Mouse (Mus musculus): Measurements from ENCODE around the gene Madcam1. TPM values are rescaled to one million over a fixed set of nuclear protein-coding genes. Genes with fewer than 3 reads are reported as not detected.
A peak's percentile ranks its signal among the peaks of the same experiment; 100 is the strongest.

Madcam1 gene
- 29.7 and 30.0 TPM in 2 replicates for polyA plus RNA-seq (2014; fragmentation: Nextera tagmentation; extraction: Ambion mirVana)

GRCm38 (mm10) chr10:79664131-79664665 lies at the start of gene Madcam1:
TSS of gene Madcam1 (plus strand) at chr10:79664559.
- H3K36me3 ChIP-seq (ENCODE audit: control insufficient read depth, insufficient read depth, low read length) = no peaks in the 10 kb centered on the region
- H3K9me3 ChIP-seq (ENCODE audit: control insufficient read depth, low read depth, low read length) = no peaks in the 10 kb centered on the region
- H3K4me1 ChIP-seq (ENCODE audit: control insufficient read depth, insufficient read depth, low read length) = no peaks in the 10 kb centered on the region
- peak within 1 kb of the TSS; percentile 1; the same call in 1 of the 2 replicates for H3K4me3 ChIP-seq (ENCODE audit: low read depth, low read length)
- no peak within 1 kb of the TSS for H3K27ac ChIP-seq (ENCODE audit: low read length)
- H3K4me2 ChIP-seq (replicated peaks; ENCODE audit: low read depth, low read length) = no peak within 1 kb of the TSS
- peak; percentile 28; the same call in 1 of the 2 replicates for ATAC-seq (ENCODE audit: insufficient number of reproducible peaks, insufficient read depth, low FRiP score, low read depth)
- H3K27me3 ChIP-seq (ENCODE audit: control insufficient read depth, insufficient read depth, low read length) = no peaks in the 10 kb centered on the region
- H3K9ac ChIP-seq (replicated peaks; ENCODE audit: low read depth, low read length) = no peak within 1 kb of the TSS
- WGBS = 12% methylated on average over 13 of the region's 13 CpGs

DNA sequence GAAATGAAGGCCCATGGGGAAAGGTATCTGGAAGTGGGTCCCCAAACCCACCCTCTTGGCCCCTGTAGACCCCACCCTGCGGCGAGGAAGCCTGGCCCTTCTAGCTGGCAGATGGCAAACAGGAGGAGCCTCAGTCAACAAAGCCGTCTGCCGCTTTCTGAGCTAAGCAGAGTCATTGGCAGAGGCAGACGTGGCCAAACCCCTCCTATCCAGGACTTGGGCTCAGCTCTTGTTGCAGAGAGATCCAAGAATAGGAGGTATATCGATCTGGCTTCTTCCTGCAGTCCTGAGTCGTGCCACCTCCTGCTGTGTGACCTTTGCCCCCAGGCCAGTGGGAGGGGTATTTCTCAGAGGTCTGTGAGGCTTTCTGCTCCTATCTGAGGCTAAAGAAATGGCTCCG lies 48.5 kb upstream of the Madcam1 start:
- Histone ChIP-seq H3K9ac (replicated peaks; ENCODE audit: low read depth, low read length) (no peak overlapping the region), H3K4me3 (ENCODE audit: low read depth, low read length) (no peak overlapping the region), H3K27me3 (ENCODE audit: control insufficient read depth, insufficient read depth, low read length) (peaks cover 19% of the 10 kb centered on the region), H3K27ac (ENCODE audit: low read length) (no peak overlapping the region), H3K36me3 (ENCODE audit: control insufficient read depth, insufficient read depth, low read length) (no peaks in the 10 kb centered on the region), H3K4me2 (replicated peaks; ENCODE audit: low read depth, low read length) (no peak overlapping the region), H3K9me3 (ENCODE audit: control insufficient read depth, low read depth, low read length) (no peaks in the 10 kb centered on the region), H3K4me1 (ENCODE audit: control insufficient read depth, insufficient read depth, low read length) (peaks cover 12% of the 10 kb centered on the region)
- no peak for ATAC-seq (ENCODE audit: insufficient number of reproducible peaks, insufficient read depth, low FRiP score, low read depth)
- 11% methylated on average over 8 of the region's 8 CpGs for WGBS

- no peak for ATAC-seq (ENCODE audit: insufficient number of reproducible peaks, insufficient read depth, low FRiP score, low read depth)
- 91% methylated on average over 5 of the region's 5 CpGs for WGBS
- Histone ChIP-seq H3K36me3 (ENCODE audit: control insufficient read depth, insufficient read depth, low read length) (no peaks in the 10 kb centered on the region), H3K9me3 (ENCODE audit: control insufficient read depth, low read depth, low read length) (no peaks in the 10 kb centered on the region), H3K27ac (ENCODE audit: low read length) (no peak overlapping the region), H3K4me3 (ENCODE audit: low read depth, low read length) (no peak overlapping the region), H3K4me2 (replicated peaks; ENCODE audit: low read depth, low read length) (no peak overlapping the region), H3K27me3 (ENCODE audit: control insufficient read depth, insufficient read depth, low read length) (peaks cover 19% of the 10 kb centered on the region), H3K9ac (replicated peaks; ENCODE audit: low read depth, low read length) (no peak overlapping the region), H3K4me1 (ENCODE audit: control insufficient read depth, insufficient read depth, low read length) (peaks cover 12% of the 10 kb centered on the region)
These were observed 48.0 kb upstream of the Madcam1 start for GRCm38 (mm10) chr10:79616376-79616775.

GRCm38 (mm10) chr10:79623950-79624349 lies 40.4 kb upstream of the Madcam1 start:
- WGBS = 69% methylated on average over 12 of the region's 12 CpGs
- Histone ChIP-seq H3K27ac (ENCODE audit: low read length) (no peak overlapping the region), H3K4me3 (ENCODE audit: low read depth, low read length) (no peak overlapping the region), H3K9me3 (ENCODE audit: control insufficient read depth, low read depth, low read length) (no peaks in the 10 kb centered on the region), H3K36me3 (ENCODE audit: control insufficient read depth, insufficient read depth, low read length) (no peaks in the 10 kb centered on the region), H3K4me2 (replicated peaks; ENCODE audit: low read depth, low read length) (no peak overlapping the region), H3K9ac (replicated peaks; ENCODE audit: low read depth, low read length) (no peak overlapping the region), H3K4me1 (ENCODE audit: control insufficient read depth, insufficient read depth, low read length) (no peaks in the 10 kb centered on the region), H3K27me3 (ENCODE audit: control insufficient read depth, insufficient read depth, low read length) (no peaks in the 10 kb centered on the region)
- no peak for ATAC-seq (ENCODE audit: insufficient number of reproducible peaks, insufficient read depth, low FRiP score, low read depth)

DNA sequence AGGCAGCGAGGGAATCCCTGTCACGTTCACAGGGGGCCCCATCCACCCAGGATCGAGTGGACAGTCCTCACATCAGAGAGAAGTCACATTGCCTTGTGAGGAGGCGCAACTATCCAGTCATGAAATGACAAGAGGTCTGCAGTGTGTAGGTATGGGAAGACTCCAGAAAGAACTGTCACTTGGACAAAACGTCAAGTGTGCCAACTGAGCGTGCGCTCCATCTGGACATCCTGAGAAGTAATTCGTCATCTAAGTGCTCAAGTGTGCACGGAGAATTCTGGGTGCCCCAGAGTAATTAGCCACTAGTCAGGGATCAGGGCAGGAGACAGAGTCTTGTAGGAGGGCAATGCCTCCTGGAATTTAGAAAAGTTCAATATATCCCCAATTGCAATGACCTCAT lies 39.0 kb upstream of the Madcam1 start:
- Histone ChIP-seq H3K4me1 (ENCODE audit: control insufficient read depth, insufficient read depth, low read length) (no peaks in the 10 kb centered on the region), H3K4me2 (replicated peaks; ENCODE audit: low read depth, low read length) (no peak overlapping the region), H3K36me3 (ENCODE audit: control insufficient read depth, insufficient read depth, low read length) (no peaks in the 10 kb centered on the region), H3K4me3 (ENCODE audit: low read depth, low read length) (no peak overlapping the region), H3K27ac (ENCODE audit: low read length) (no peak overlapping the region), H3K27me3 (ENCODE audit: control insufficient read depth, insufficient read depth, low read length) (no peaks in the 10 kb centered on the region), H3K9ac (replicated peaks; ENCODE audit: low read depth, low read length) (no peak overlapping the region), H3K9me3 (ENCODE audit: control insufficient read depth, low read depth, low read length) (0 out of 2 replicates have a peak, but pooled peaks cover 1% of the 10 kb centered on the region)
- WGBS = 68% methylated on average over 9 of the region's 9 CpGs
- ATAC-seq (ENCODE audit: insufficient number of reproducible peaks, insufficient read depth, low FRiP score, low read depth) = no peak

- ATAC-seq (ENCODE audit: insufficient number of reproducible peaks, insufficient read depth, low FRiP score, low read depth) = no peak
- H3K9me3 ChIP-seq (ENCODE audit: control insufficient read depth, low read depth, low read length) = 0 out of 2 replicates have a peak, but pooled peaks cover 2% of the 10 kb centered on the region
- no peaks in the 10 kb centered on the region for H3K4me1 ChIP-seq (ENCODE audit: control insufficient read depth, insufficient read depth, low read length)
- no peak overlapping the region for H3K9ac ChIP-seq (replicated peaks; ENCODE audit: low read depth, low read length)
- H3K4me3 ChIP-seq (ENCODE audit: low read depth, low read length) = no peak overlapping the region
- 86% methylated on average over 10 of the region's 10 CpGs for WGBS
- no peaks in the 10 kb centered on the region for H3K27me3 ChIP-seq (ENCODE audit: control insufficient read depth, insufficient read depth, low read length)
- H3K4me2 ChIP-seq (replicated peaks; ENCODE audit: low read depth, low read length) = no peak overlapping the region
- H3K27ac ChIP-seq (ENCODE audit: low read length) = no peak overlapping the region
- H3K36me3 ChIP-seq (ENCODE audit: control insufficient read depth, insufficient read depth, low read length) = no peaks in the 10 kb centered on the region
These were observed 38.2 kb upstream of the Madcam1 start for GRCm38 (mm10) chr10:79626156-79626555.

DNA sequence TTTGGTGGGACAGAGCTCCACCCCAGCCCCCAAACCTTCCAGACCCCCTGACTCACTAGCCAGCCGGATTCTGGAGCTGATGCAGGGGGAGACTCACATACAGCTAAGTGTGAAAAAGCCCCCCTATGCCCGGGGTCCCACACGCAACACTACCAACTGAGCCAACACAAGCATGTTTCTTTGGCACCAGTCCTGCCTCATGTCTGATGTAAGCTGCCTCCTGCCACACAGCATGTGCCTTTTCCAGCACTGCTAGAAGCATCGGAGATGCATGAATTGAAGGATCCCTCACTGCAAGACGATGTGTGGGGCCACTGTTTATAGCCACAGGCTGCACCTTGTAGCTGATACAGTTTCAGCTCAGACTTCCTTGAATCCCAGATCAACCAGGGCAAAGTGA lies 36.0 kb upstream of the Madcam1 start:
- Histone ChIP-seq H3K9ac (replicated peaks; ENCODE audit: low read depth, low read length) (no peak overlapping the region), H3K27ac (ENCODE audit: low read length) (no peak overlapping the region), H3K4me1 (ENCODE audit: control insufficient read depth, insufficient read depth, low read length) (no peaks in the 10 kb centered on the region), H3K27me3 (ENCODE audit: control insufficient read depth, insufficient read depth, low read length) (no peaks in the 10 kb centered on the region), H3K36me3 (ENCODE audit: control insufficient read depth, insufficient read depth, low read length) (no peaks in the 10 kb centered on the region), H3K4me2 (replicated peaks; ENCODE audit: low read depth, low read length) (no peak overlapping the region), H3K9me3 (ENCODE audit: control insufficient read depth, low read depth, low read length) (0 out of 2 replicates have a peak, but pooled peaks cover 2% of the 10 kb centered on the region), H3K4me3 (ENCODE audit: low read depth, low read length) (no peak overlapping the region)
- WGBS = 85% methylated on average over 5 of the region's 5 CpGs
- no peak for ATAC-seq (ENCODE audit: insufficient number of reproducible peaks, insufficient read depth, low FRiP score, low read depth)

DNA sequence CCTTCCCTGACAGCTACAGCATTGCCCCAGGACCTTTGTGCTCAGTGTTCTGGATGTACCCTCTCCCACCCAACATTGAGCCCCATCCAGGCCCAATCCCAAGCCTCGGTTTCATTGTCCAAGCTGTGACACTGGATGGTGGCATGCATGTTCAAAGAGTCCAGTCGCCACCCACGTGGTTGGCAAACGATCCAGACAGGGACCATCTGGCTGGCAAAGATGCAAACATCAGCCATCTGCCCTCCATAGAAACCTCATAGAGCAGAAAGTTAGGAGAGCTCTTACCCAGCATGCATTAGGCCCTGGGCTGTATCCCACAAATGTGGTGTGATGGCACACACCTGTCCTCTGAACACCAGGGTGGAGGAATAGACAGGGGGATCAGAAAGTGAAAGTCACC lies 32.9 kb upstream of the Madcam1 start:
- Histone ChIP-seq H3K9ac (replicated peaks; ENCODE audit: low read depth, low read length) (no peak overlapping the region), H3K36me3 (ENCODE audit: control insufficient read depth, insufficient read depth, low read length) (no peaks in the 10 kb centered on the region), H3K4me1 (ENCODE audit: control insufficient read depth, insufficient read depth, low read length) (no peaks in the 10 kb centered on the region), H3K4me3 (ENCODE audit: low read depth, low read length) (no peak overlapping the region), H3K27ac (ENCODE audit: low read length) (no peak overlapping the region), H3K9me3 (ENCODE audit: control insufficient read depth, low read depth, low read length) (0 out of 2 replicates have a peak, but pooled peaks cover 2% of the 10 kb centered on the region), H3K4me2 (replicated peaks; ENCODE audit: low read depth, low read length) (no peak overlapping the region), H3K27me3 (ENCODE audit: control insufficient read depth, insufficient read depth, low read length) (no peaks in the 10 kb centered on the region)
- no peak for ATAC-seq (ENCODE audit: insufficient number of reproducible peaks, insufficient read depth, low FRiP score, low read depth)
- 77% methylated on average over 4 of the region's 4 CpGs for WGBS

All from stomach, embryonic 14.5 days (tissue).